Mouse (Mus musculus) ovary, postnatal 14 days (tissue): ENCODE results near the gene Gm1553.

Experiments
- DNase-seq: peaks from one replicate; pipeline ENCODE4 v3.0.0; 2022; ENCODE audit warnings: low spot score

The Gm1553 gene

DNA sequence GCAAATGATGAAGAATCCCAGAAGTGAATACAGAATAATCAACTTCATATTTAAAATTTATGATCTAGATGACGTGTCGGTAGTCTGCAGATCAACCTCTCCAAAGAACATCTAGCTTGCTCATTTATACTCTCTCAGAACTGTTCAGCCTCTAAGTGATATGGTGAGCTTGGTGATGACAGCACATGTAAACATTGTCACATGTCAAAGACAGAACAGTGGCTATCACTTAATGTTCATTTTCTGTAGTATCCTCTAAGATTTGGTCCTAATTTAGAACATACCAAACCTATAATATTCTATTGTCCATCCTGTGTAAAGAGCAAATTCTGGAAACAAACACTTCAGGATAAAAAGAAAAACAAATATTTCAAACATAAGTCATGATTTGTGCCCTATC, at the start of gene Gm1553:
Gene Gm1553 (minus strand): TSS at position 101 of the 400 bp plus-strand sequence.
- no peak for DNase-seq
